Mouse (Mus musculus): ENCODE measurements around the gene Dao. TPM values are rescaled to one million over a fixed set of nuclear protein-coding genes. Genes with fewer than 3 reads are reported as not detected.

The Dao gene
- total RNA-seq, 2 experiments from 2014 or later: not detected

DNA sequence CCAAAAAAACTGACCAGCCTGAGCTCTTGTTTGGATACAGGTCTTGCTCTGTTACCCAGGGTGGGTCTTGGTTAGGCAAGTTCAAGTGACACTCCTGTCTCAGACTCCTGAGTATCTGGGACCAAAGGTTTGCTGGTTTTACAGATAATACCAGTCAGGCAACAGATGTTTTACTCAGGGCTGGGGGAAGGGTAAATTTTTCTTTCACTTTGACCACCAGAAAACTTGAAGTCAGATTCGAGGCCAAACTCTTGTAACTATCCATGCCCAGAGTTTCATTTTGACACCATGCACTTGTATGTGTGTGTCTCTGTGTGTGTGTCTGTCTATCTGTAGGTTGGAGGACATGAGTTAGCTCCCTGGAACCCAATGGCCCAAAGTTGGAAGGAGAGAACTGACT is 23.0 kb upstream of the Dao start:
- intact Hi-C loops (cut with DNase I): no loop called here
- DNase-seq (ENCODE audit: low spot score in 2 of 2): no peak

DNA sequence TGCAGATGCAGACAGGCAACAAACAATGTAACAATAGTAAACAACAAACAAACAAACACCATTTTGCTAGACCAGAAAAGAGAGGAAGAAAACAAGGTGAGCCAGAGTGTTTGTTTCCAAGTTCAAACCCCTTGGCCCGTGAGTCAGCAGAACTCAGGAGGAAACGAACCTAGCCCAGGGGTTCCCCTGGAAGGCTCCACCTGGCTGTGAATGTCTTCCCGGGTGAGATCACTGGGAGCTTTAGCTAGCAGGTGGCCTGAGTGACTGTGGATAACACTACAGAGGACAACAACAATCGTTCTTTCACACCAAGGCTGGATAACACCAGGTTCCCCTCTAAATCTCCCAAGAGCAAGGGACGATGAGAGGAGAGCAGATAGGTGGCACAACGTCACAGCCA is 22.3 kb upstream of the Dao start:
- intact Hi-C loops (cut with DNase I): no loop called here
- DNase-seq (ENCODE audit: low spot score in 2 of 2): no peak

DNA sequence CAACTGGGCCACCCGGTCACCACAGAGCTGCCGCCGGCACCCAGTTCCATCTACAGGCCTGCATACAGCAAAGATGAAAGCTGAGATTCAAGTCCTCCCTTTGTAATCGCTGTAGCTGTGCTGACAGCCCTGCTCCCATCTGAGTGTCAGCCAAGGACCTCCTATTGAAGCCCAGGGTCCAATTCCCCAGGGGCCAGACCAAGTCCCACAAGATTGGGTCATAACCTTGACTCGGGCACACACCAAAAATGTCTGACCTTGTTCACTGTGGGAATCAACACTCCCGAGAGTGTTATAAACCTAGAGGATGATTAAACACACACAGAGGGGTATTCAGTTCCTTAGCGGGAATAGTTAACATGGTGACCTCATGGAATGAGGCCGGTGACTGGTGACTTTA is 21.7 kb upstream of the Dao start:
- intact Hi-C loops (cut with DNase I): no loop called here
- DNase-seq (ENCODE audit: low spot score in 2 of 2): no peak

GRCm38 (mm10) chr5:113983541-113983940 is 20.0 kb upstream of the Dao start:
- no peak for DNase-seq (ENCODE audit: low spot score in 2 of 2)
- intact Hi-C loops (cut with DNase I): no loop called here

- DNase-seq (ENCODE audit: low spot score in 2 of 2): no peak
- intact Hi-C loops (cut with DNase I): no loop called here
Measured at GRCm38 (mm10) chr5:113984025-113984740, 19.3 kb upstream of the Dao start.

GRCm38 (mm10) chr5:113985737-113986136 is 17.8 kb upstream of the Dao start:
- DNase-seq (ENCODE audit: low spot score in 2 of 2): no peak
- intact Hi-C loops (cut with DNase I): no loop called here

DNA sequence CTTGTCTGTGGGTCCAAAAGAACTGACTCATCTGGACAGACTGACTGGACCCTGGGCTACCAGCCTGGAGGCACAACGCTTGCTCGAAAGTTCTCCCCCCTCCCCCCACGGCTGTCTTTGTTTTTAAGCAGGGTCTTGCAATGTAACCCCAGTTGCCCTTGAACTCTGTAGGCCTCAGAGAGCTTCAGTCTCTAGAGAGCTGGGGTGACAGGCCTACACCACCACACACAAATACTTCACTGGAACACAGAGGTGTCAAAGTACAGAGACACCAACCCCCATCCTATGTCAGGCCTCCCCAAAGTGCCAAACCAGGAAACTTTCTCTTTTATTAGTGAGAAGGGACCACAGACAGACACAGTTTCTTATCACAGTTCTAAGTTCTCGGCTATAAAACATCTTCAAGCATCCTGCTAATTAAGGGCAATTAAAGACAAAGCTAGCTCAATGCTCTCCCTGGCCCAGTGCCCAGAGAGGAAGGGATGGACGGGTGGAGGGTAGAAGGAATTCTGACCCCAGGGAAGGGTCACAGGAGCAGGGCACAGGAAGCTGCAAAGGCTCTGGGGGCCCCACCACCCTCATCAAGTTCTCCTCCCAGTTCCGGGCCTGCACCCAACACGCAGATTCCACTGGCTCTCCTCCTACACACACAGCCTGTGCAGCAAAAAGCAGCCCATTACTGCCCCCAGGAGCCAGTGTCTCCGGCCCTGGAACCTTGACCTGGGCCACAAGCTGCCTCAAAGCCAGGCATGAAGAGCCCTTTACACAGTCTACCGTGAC is 17.1 kb upstream of the Dao start:
- no peak for DNase-seq (ENCODE audit: low spot score in 2 of 2)
- intact Hi-C loops (cut with DNase I): no loop called here

- intact Hi-C loops (cut with DNase I): no loop called here
Measured at GRCm38 (mm10) chr5:113989437-113990024, 14.0 kb upstream of the Dao start.

DNA sequence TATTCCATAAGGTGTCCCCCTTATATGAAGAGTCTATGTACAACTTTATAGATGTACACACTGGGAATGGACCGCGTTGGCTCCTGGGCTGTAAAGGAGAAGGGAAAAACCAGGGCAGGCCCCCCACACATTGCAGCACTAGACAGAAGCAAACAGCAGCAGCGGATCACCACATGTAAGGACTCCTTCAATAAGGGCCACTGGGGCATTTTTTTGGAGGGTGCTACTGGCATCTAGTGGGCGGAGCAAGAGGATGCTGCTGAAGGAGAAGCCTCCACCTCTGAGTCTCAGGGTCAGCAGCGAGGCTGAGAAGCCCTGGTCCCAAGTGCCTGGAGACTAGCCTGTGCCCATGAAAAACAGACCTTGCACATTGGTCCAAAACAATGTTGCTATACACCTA is 12.9 kb upstream of the Dao start:
- no peak for DNase-seq (ENCODE audit: low spot score in 2 of 2)
- intact Hi-C loops (cut with DNase I): no loop called here

More at GRCm38 (mm10) chr5:113989437-113990024, 14.0 kb upstream of the Dao start:
- no peak for DNase-seq (ENCODE audit: low spot score in 2 of 2)

GRCm38 (mm10) chr5:113991141-113991540 is 12.4 kb upstream of the Dao start:
- intact Hi-C loops (cut with DNase I): no loop called here

GRCm38 (mm10) chr5:113992339-113992831 is 11.1 kb upstream of the Dao start:
- no peak for DNase-seq (ENCODE audit: low spot score in 2 of 2)
- intact Hi-C loops (cut with DNase I): loop anchor here (2.0 kb wide), 1 partner anchor 38 kb away; no protein-coding TSS in a partner anchor

More at GRCm38 (mm10) chr5:113991141-113991540, 12.4 kb upstream of the Dao start:
- DNase-seq (ENCODE audit: low spot score in 2 of 2): no peak

DNA sequence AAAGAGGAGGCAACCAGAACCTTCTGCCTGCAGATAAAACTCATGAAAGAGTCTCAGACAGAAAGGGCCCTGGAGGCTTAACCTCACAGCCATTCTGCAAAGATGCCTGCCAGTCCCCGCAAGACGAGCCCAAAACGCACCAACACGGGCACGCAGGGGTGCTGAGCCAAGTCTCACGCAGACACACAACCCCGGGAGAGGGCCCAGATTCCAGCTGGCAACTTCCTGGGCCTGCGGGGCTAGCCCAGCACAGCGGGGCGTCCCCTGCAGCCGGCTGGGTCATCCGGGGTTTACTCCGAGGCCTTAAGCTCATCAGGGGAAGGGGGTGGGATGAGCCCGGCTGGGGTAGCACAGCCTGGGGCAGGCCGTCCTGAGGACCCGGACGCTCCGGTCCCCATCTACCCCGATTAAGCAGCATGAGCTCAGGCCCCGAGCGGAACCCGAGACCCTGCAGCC is 10.4 kb upstream of the Dao start:
- intact Hi-C loops (cut with DNase I): loop anchor here (2.0 kb wide), 1 partner anchor 38 kb away; no protein-coding TSS in a partner anchor
- peak; percentile 49 to 61 for DNase-seq (ENCODE audit: low spot score in 2 of 2)

DNA sequence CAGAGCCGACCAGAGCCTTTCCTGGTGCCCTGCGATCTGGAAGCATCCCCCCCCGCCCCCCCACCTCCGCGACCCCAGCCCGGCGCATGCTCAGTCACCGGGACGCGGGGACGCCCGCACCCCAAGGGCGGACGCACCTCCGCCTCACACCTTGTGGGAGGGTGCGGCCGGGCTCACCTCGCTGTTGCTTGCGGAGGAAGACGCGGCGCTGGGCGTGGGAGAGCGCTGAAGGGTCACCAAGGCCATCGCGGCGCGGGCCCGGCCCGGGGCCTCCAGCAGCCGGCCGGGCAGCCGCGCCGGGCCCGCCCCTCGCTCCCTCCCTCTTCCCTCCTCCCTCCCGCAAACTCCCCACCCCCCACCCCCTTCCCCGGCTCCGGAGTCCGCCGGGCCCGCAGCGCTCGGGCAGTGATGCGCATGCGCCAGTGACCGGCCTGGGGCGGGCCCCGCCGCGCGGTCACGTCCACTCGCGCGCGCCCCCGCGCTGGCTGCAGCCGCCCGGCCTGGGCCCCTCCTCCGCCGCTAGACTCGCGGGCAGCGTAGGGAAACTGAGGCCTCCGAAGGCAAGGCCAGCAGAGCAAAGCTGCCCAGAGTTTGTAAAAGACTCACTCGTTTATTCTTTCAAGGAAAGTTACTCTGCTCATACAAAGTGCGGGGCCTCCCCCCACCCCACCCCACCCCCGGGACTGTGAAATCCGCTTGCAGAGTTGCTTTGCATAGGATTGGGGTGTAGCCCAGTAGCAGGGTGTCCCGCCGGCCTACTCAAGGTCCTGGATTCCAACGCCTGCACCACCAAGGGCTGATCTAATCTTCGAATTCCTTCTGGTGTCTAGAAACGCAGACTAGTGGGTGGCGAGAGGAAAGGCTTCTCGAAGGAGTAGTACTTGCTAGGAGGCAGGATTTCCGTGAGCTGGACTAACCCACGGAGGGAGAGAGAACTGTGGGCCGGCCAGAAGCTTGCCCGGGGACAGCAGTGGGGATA is 9.7 kb upstream of the Dao start, which contains the start of gene Ssh1:
Ssh1 (minus strand) TSS at position 408 of the 979 bp plus-strand sequence.
- peak; percentile 87 to 93 for DNase-seq (ENCODE audit: low spot score in 2 of 2)
- intact Hi-C loops (cut with DNase I): loop anchor here (2.0 kb wide), 1 partner anchor 39 kb away; no protein-coding TSS in a partner anchor

DNA sequence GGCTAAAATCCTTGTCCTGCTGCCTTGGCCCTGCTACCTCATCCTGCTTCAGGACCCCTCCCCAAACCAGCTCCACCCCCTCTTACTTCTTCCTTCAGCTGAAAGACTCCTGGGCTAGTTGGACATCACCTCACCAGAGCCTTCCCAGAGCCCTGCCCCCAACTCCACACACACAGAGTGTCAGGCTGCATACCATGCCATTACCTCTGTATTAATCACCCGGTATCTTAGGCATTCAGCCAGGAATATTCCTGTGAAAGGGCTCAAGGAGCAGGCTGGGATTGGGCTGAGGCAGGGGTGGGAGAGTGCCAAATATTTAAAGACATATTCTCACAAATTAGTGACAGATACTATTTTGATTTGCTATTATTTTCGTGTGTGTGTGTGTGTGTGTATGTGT is 7.0 kb upstream of the Dao start:
- intact Hi-C loops (cut with DNase I): no loop called here
- DNase-seq (ENCODE audit: low spot score in 2 of 2): no peak

DNA sequence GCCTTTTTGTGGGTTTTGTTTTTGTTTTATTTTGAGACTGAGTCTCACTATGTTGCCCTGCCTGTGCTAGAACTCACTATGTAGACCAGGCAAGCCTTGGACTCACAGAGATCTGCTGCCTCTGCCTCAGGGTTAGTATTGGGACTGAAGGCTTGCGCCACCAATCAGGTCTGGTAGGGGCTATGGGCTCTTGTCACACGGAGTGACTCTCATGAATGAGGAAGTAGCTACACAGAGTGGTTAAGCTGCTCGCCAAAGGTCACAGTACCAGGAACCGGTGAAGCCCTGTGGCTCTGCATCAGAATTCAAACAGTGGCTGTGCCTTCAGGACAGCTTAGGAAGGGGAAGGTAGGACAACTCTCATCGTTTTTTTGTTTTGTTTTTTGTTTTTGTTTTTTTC is 4.1 kb upstream of the Dao start:
- intact Hi-C loops (cut with DNase I): no loop called here
- no peak for DNase-seq (ENCODE audit: low spot score in 2 of 2)

DNA sequence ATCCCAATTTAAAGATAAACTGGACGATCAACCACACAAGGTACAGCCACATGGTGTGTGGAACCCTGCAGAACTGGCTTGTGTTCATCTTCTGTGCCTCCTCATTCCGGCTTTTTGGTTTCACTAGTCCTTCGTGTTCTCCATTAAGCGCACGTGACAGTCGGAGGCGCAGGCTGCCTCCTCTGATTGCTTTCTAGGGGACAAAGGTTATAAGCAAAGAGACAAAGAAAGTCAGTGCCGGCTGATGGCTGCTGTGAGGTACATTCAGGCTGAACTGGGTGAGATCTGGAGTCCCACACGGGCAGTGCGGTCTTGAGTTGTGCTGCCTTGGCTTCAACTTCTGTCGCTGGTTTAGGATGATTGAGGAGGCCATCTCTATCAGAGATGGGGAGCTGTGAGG is 1.1 kb downstream of the Dao start:
- no peak for DNase-seq (ENCODE audit: low spot score in 2 of 2)

DNA sequence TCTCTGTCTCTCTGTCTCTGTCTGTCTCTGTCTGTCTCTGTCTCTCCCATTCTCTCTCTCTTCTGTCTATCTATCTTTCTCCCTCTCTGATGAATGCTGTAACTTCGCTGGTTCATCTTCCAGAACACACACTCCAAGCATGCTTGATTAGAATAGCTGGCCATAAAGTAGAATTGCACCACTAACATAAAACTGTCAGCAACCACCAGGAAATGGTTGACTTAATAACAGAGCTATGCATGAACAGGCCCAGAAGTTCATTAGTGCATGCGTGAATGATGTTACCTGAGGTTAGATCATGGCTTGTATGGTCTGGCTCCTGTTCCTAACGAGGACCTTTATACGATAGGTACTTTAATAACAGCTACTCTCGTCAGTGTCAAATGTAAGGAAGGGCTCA is 1.6 kb downstream of the Dao start:
- intact Hi-C loops (cut with DNase I): no loop called here
- no peak for DNase-seq (ENCODE audit: low spot score in 2 of 2)

More for the DNA sequence above, 1.1 kb downstream of the Dao start:
- intact Hi-C loops (cut with DNase I): no loop called here

- DNase-seq (ENCODE audit: low spot score in 2 of 2): no peak
- intact Hi-C loops (cut with DNase I): no loop called here
Measured at GRCm38 (mm10) chr5:114006974-114007373, 3.5 kb downstream of the Dao start.
